Mouse (Mus musculus): Measurements from ENCODE around the gene Cdc14a. TPM values are rescaled to one million over a fixed set of nuclear protein-coding genes. Genes with fewer than 3 reads are reported as not detected.
"Not testable (repeated sequence)": the region's sequence is repeated elsewhere in the genome, so short reads cannot be mapped to it uniquely, and the experiment has no call there.

Cdc14a gene
- polyA plus RNA-seq, 1 experiment from 2014 or later = 6.4 TPM

DNA sequence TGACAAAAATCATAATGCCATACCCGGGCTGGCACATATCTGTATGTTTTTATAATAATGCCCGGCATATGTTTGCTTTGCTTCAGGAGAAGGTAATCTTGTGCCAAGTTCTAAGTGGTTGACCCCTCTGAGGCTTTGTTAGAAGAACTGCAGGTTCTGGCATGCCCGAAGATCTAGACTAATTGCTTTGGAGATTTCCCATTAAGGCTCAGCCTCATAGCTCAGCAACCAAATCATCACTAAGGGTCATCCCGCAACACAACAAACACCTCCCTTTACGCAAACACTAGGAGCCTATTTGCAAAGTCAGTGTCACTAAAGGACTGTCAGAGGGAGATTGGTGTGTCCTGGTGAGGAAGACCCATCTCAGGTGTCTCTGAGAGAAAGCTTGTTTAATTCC lies 62.7 kb downstream of the Cdc14a start:
- H3K4me3 ChIP-seq = no peak overlapping the region
- no peaks in the 10 kb centered on the region for H3K27me3 ChIP-seq
- no peak overlapping the region for H3K9ac ChIP-seq
- no peaks in the 10 kb centered on the region for H3K9me3 ChIP-seq
- H3K4me2 ChIP-seq = no peak overlapping the region
- no peak overlapping the region for H3K27ac ChIP-seq
- 83% methylated on average over 5 of the region's 5 CpGs for WGBS
- no peaks in the 10 kb centered on the region for H3K4me1 ChIP-seq
- H3K36me3 ChIP-seq = peaks cover 3% of the 10 kb centered on the region; the same call in 1 of the 2 replicates
- ATAC-seq (ENCODE audit: insufficient number of reproducible peaks, low FRiP score, low TSS enrichment, low read depth) = no peak

DNA sequence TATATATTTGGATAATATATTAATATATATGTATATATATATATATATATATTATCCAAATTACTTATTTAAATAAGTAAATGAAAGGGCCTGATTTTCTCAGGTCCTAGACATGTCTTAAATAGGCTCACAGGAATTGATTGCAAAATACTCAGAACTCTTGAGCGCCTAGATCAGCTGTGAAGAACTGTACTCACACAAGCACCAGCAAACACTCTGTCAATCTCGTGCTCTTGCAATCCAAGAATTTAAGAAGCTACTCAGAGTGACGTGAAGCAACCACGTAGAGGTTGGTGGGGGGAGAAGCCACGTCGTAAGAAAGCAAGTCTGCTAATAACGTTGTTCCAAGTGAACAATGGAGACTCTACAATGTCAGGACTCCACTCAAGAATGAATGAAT lies 66.0 kb downstream of the Cdc14a start:
- Histone ChIP-seq H3K27me3 (no peaks in the 10 kb centered on the region), H3K9me3 (no peaks in the 10 kb centered on the region), H3K36me3 (no peaks in the 10 kb centered on the region; the same call in 1 of the 2 replicates), H3K4me3 (no peak overlapping the region), H3K4me1 (no peaks in the 10 kb centered on the region), H3K4me2 (no peak overlapping the region), H3K27ac (no peak overlapping the region), H3K9ac (no peak overlapping the region)
- ATAC-seq (ENCODE audit: insufficient number of reproducible peaks, low FRiP score, low TSS enrichment, low read depth) = no peak
- 86% methylated on average over 7 of the region's 7 CpGs for WGBS

DNA sequence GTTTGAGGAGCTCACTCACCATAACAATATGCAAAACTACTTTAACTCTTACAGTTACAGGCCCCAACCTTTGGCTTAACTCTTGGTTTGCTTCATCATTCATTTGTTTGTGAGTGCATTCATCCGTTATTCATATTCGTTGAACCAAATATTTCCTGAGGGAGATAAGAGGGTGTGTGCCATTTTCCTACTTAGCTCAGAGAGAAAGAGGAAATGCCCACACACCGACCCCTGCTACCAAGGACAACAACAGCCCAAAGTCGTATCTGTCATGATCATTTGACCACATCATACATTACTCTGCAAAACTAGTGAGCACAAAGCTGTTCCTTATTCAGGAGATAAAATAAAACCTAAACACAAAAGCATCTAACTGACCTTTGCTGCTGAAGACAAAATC lies 66.7 kb downstream of the Cdc14a start:
- no peak for ATAC-seq (ENCODE audit: insufficient number of reproducible peaks, low FRiP score, low TSS enrichment, low read depth)
- WGBS = 83% methylated on average over 4 of the region's 4 CpGs

DNA sequence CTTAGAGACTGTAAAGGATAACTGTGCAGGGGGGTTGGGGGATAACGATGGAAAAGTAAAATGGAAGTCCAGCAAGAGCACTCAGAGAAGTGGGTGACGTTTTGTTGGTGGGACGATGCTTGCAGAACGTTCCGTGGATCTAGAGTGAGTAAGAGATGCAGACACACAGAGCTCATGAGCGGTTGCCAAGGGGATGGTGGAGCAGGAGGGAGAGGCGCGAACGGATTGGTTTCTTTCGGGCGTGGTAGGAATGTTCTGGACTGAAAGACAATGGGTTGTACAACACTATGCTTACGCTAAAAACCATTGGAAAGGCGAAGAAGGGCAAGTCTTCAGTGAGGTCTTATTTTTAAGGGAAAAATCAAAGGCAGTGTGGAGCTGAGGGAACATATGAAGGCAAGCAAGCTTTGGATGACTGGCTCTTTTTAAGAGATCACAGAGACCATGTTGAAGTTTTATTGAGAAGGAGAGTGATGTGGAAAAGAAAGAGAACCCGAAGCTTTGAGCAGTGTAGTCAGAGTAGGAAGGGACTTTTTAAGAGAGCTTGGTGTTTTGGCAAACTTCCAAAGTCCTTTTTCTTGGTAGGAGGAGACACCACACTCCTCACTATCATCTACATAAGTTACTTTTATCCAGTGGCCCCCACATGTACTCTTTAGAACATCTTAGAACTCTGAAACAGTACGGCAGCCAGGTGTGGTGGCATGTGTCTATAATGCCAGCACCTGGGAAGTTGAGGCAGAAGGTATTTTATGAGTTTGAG lies 68.6 kb downstream of the Cdc14a start:
- ATAC-seq (ENCODE audit: insufficient number of reproducible peaks, low FRiP score, low TSS enrichment, low read depth) = no peak
- WGBS = 82% methylated on average over 15 of the region's 15 CpGs
- no peak overlapping the region for H3K4me3 ChIP-seq

More for the DNA sequence above, 66.7 kb downstream of the Cdc14a start:
- Histone ChIP-seq H3K4me1 (peaks cover 4% of the 10 kb centered on the region; the same call in 1 of the 2 replicates), H3K4me2 (no peak overlapping the region), H3K27me3 (no peaks in the 10 kb centered on the region), H3K9ac (no peak overlapping the region), H3K36me3 (no peaks in the 10 kb centered on the region; the same call in 1 of the 2 replicates), H3K4me3 (no peak overlapping the region), H3K27ac (no peak overlapping the region), H3K9me3 (no peaks in the 10 kb centered on the region)

DNA sequence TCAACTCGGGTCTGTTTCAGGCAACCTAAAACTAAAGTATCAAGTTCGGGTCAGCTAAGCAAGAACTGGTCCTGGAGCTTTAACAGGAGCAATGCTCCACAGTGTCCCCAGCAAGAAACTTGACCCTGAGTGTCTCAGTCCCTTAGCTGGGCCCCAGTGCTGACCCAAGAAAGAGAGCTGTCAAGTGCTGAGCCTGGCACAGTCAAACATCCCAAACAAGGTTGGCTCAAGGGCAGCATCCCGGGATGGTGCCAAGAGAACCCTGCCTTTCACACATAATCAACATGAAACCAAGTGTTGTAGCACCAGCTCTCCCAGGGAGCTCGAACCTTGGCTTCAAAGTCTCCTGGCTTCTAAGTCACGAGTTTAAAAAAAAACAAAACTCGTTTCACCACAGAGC lies 71.3 kb downstream of the Cdc14a start:
- Histone ChIP-seq H3K9ac (no peak overlapping the region), H3K36me3 (no peaks in the 10 kb centered on the region), H3K4me1 (peaks cover 4% of the 10 kb centered on the region; the same call in 1 of the 2 replicates), H3K4me2 (no peak overlapping the region), H3K27ac (no peak overlapping the region), H3K9me3 (no peaks in the 10 kb centered on the region), H3K27me3 (no peaks in the 10 kb centered on the region), H3K4me3 (no peak overlapping the region)
- ATAC-seq (ENCODE audit: insufficient number of reproducible peaks, low FRiP score, low TSS enrichment, low read depth) = no peak
- WGBS = 61% methylated on average over 6 of the region's 6 CpGs

More for the DNA sequence above, 68.6 kb downstream of the Cdc14a start:
- Histone ChIP-seq H3K9me3 (no peaks in the 10 kb centered on the region), H3K9ac (no peak overlapping the region), H3K27ac (no peak overlapping the region), H3K4me2 (no peak overlapping the region), H3K36me3 (no peaks in the 10 kb centered on the region), H3K4me1 (peaks cover 4% of the 10 kb centered on the region; the same call in 1 of the 2 replicates), H3K27me3 (no peaks in the 10 kb centered on the region)

DNA sequence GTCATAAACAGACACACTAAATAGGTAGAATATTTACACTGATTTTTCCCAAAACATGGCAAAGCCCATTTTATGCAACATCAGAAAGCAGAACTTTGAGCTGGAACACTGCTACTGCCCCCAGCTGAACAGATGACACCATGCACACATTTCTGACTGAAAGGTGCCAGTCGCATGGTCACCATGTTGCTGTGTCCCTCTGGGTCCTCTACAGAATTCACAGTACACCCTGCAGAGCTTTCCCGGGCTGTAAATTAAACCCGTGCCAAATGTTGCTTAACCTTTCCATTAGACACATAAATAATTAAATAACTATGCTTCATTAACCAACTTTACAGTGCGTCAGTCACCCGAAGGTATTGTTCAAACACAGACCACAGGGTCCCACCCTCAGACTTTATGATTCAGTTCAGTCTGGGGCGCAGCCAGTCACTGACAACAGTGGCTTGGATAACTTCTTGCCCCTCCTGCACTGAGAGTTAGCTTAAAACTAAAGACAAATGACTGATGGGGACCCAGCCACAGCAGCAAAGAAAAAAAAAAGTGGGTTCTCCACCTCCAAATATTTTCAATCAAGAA lies 73.4 kb downstream of the Cdc14a start:
- H3K4me3 ChIP-seq = no peak overlapping the region
- ATAC-seq (ENCODE audit: insufficient number of reproducible peaks, low FRiP score, low TSS enrichment, low read depth) = no peak
- H3K4me2 ChIP-seq = no peak overlapping the region
- WGBS = 54% methylated on average over 6 of the region's 6 CpGs
- H3K27me3 ChIP-seq = no peaks in the 10 kb centered on the region
- H3K27ac ChIP-seq = no peak overlapping the region
- peaks cover 4% of the 10 kb centered on the region; the same call in 1 of the 2 replicates for H3K4me1 ChIP-seq
- no peak overlapping the region for H3K9ac ChIP-seq
- no peaks in the 10 kb centered on the region for H3K36me3 ChIP-seq
- no peaks in the 10 kb centered on the region for H3K9me3 ChIP-seq

DNA sequence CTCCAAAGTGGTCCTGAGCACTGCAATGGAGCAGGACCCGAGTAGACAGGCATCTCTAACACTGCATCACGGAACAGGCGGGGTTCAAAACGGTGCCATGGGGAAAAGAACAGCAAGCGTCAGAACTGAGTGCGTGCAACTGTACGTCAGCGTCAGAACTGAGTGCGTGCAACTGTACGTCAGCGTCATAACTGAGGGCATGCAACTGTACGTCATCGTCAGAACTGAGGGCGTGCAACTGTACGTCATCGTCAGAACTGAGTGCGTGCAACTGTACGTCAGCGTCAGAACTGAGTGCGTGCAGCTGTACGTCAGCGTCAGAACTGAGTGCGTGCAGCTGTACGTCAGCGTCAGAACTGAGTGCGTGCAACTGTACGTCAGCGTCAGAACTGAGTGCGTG lies 76.3 kb downstream of the Cdc14a start:
- not testable (repeated sequence) for H3K27me3 ChIP-seq; H3K27ac ChIP-seq; H3K4me3 ChIP-seq; H3K9me3 ChIP-seq; H3K36me3 ChIP-seq; H3K9ac ChIP-seq; H3K4me1 ChIP-seq; H3K4me2 ChIP-seq; ATAC-seq (ENCODE audit: insufficient number of reproducible peaks, low FRiP score, low TSS enrichment, low read depth)
- WGBS = 95% methylated on average over 29 of the region's 29 CpGs

DNA sequence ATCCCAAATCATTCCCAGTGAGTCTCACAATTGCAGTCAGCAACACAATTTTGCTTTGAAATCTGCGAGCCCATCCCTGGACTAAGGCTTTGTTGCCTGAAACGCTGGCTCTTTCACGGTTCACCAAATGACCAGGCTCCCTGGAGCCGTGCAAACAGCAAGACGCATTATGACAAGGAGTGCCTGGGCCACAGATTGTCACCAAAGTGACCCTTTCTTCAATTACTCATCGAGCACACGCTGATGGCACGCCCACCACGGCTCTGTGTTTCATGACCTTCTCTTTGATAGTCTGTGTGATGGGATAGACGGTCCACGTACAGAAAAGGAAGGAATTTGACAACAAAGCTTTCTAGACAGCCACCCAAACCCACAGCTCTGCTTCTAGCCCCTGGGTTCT lies 78.6 kb downstream of the Cdc14a start:
- WGBS = 95% methylated on average over 11 of the region's 11 CpGs
- Histone ChIP-seq H3K4me3 (no peak overlapping the region), H3K9ac (no peak overlapping the region), H3K4me2 (no peak overlapping the region), H3K27me3 (no peaks in the 10 kb centered on the region), H3K27ac (no peak overlapping the region), H3K4me1 (0 out of 2 replicates have a peak, but pooled peaks cover 2% of the 10 kb centered on the region), H3K36me3 (peaks cover 3% of the 10 kb centered on the region; the same call in 1 of the 2 replicates), H3K9me3 (no peaks in the 10 kb centered on the region)
- ATAC-seq (ENCODE audit: insufficient number of reproducible peaks, low FRiP score, low TSS enrichment, low read depth) = no peak

DNA sequence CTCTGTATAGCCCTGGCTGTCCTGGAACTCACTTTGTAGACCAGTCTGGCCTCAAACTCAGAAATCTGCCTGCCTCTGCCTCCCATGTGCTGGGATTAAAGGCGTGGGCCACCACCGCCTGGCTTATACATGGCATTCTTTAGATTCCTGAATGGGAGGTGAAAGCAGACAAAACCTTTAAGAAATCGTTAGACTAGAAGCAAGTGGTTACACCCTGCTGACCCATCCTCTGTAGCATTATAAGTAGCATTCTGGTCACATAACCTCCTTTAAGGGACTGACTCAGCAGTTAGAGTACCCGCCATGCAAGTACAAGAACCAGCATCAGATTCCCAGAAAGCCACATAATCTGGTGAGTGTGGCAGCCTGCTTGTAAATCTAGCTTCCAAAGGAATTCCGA lies 81.6 kb downstream of the Cdc14a start:
- WGBS = 78% methylated on average over 5 of the region's 5 CpGs
- ATAC-seq (ENCODE audit: insufficient number of reproducible peaks, low FRiP score, low TSS enrichment, low read depth) = no peak
- Histone ChIP-seq H3K4me2 (no peak overlapping the region), H3K9ac (no peak overlapping the region), H3K4me1 (peaks cover 2% of the 10 kb centered on the region; the same call in 1 of the 2 replicates), H3K27ac (no peak overlapping the region), H3K4me3 (no peak overlapping the region), H3K27me3 (no peaks in the 10 kb centered on the region), H3K36me3 (peaks cover 3% of the 10 kb centered on the region; the same call in 1 of the 2 replicates), H3K9me3 (no peaks in the 10 kb centered on the region)

DNA sequence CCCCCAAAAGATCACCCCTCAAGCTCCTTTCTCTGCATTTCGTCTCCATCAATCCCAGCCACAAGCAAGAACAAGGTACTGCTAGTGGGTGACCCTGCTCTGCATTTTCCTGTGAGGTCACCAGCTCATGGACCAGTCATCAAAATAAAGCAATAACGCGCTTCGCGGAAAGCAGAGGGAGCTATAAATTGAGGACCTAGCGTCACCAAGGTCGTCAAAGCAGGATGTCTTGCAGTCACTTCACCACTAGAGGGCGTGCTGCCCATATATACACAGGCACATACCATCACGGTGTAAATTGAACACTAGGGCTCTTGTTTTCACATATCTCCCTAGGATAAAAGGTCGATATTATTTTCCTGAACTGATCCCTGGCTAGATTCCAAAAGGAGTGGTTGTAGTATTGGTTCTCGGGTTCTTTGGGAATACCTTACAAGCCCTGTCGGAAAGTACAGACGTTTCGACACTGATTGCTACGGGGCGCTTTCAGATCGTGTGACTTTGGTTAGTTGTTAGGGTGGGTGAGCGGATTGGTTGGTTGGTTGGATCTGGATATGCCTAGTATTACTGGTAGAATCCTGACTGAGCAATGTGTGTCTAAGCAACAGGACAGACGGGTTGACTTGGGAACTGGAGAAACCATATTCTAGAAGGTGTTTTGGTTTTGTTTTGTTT lies 82.7 kb downstream of the Cdc14a start:
- Histone ChIP-seq H3K4me2 (peak overlapping the region; percentile 27; the same call in 1 of the 2 replicates), H3K27ac (no peak overlapping the region), H3K27me3 (no peaks in the 10 kb centered on the region), H3K9me3 (no peaks in the 10 kb centered on the region), H3K4me1 (peaks cover 2% of the 10 kb centered on the region; the same call in 1 of the 2 replicates), H3K9ac (no peak overlapping the region), H3K36me3 (peaks cover 3% of the 10 kb centered on the region; the same call in 1 of the 2 replicates), H3K4me3 (peak overlapping the region; percentile 13; the same call in 1 of the 2 replicates)
- 37% methylated on average over 19 of the region's 19 CpGs for WGBS
- ATAC-seq (ENCODE audit: insufficient number of reproducible peaks, low FRiP score, low TSS enrichment, low read depth) = peak; percentile 25; the same call in 1 of the 2 replicates

DNA sequence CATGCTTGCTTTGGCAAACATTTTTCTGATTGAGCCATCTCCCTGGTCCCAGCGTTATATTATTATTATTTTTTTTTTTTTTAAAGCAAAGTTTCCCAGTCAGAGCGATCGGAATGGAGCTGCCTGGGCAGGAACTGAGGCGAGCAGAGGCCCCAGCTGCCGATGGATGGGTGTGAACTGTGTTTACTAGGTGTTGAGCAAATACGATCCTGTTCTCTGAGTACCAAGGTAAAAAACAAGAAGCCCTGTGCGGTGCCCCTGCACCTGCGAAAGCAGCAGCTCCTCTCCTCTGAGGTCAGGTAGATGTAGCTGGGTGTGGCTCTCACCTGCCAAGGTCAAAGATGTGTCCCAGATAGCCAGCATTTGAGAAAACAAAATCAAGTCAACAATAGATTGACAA lies 83.6 kb downstream of the Cdc14a start:
- Histone ChIP-seq H3K9me3 (no peaks in the 10 kb centered on the region), H3K27me3 (no peaks in the 10 kb centered on the region), H3K4me2 (no peak overlapping the region), H3K36me3 (peaks cover 2% of the 10 kb centered on the region; the same call in 1 of the 2 replicates), H3K9ac (no peak overlapping the region), H3K4me1 (peaks cover 2% of the 10 kb centered on the region; the same call in 1 of the 2 replicates), H3K27ac (no peak overlapping the region), H3K4me3 (no peak overlapping the region)
- ATAC-seq (ENCODE audit: insufficient number of reproducible peaks, low FRiP score, low TSS enrichment, low read depth) = no peak
- WGBS = 80% methylated on average over 8 of the region's 8 CpGs

DNA sequence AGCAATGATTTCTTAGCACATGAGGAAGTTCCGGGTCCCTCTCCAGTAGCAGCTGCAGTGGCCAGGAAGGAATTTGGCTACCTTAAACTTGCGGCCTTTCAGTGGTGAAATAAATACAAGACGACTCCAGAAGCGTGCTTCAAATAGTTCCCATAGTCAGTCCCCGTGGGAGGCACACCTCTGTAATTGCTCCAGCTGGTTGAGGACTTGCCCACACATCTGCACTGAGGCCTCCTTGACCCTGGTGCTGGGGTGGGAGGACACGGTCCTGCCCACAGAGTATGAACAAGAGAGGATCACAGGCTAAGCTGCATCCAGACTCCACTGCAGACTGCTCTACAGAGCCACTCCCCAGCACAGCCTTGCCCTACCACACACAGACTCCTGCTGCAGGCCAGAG lies 85.2 kb downstream of the Cdc14a start:
- Histone ChIP-seq H3K4me3 (no peak overlapping the region), H3K4me1 (peaks cover 2% of the 10 kb centered on the region; the same call in 1 of the 2 replicates), H3K4me2 (no peak overlapping the region), H3K36me3 (no peaks in the 10 kb centered on the region), H3K27me3 (no peaks in the 10 kb centered on the region), H3K9me3 (no peaks in the 10 kb centered on the region), H3K27ac (no peak overlapping the region), H3K9ac (no peak overlapping the region)
- ATAC-seq (ENCODE audit: insufficient number of reproducible peaks, low FRiP score, low TSS enrichment, low read depth) = no peak; the same call in 1 of the 2 replicates
- 45% methylated on average over 6 of the region's 6 CpGs for WGBS

Data from limb, embryonic 15.5 days (tissue).